Mouse (Mus musculus) CD4-positive helper T cell, adult 2 months (primary cell): ENCODE measurements around the gene Rasl12.
A peak's percentile ranks its signal among the peaks of the same experiment; 100 is the strongest.

Experiments
- DNase-seq: peaks from one replicate; pipeline ENCODE4 v3.0.0-alpha.2; 2012; ENCODE audit warnings: low read depth, missing footprints, low spot score

The Rasl12 gene

DNA sequence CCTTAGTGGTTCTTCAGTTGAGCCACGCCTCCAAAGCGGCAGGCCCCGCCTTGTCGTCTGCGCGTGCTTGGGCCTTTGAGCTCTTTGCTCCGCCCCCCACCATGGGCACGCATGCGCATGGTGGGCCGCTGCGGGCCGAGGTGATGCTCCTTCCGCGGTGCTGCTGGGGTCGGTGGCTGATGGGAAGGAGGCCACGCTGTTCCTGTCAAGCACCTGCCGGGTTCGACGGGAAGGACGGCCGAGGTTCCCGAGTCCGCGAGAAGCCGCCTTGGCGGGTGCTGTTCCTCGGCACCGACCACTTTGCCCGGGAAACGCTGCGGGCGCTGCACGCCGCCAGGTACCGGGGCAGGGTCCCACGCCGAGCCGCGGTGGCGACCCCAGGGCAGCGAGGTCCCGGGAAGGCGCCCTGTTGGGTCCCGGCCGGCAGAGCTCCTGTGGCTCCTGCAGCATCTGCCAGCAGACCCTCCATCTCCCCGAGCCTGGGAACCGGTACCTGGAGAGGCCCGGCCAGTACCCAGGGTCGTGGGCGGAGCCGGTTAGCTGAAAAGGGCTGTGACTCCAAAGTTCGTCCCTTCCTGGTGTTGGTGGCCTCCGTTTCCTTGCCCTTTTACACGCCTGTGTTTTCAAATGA lies 37.5 kb downstream of the Rasl12 start, which contains the start of gene Mtfmt:
Gene Mtfmt (plus strand): TSS at position 112 of the 631 bp plus-strand sequence.
- peak; percentile 97 for DNase-seq

DNA sequence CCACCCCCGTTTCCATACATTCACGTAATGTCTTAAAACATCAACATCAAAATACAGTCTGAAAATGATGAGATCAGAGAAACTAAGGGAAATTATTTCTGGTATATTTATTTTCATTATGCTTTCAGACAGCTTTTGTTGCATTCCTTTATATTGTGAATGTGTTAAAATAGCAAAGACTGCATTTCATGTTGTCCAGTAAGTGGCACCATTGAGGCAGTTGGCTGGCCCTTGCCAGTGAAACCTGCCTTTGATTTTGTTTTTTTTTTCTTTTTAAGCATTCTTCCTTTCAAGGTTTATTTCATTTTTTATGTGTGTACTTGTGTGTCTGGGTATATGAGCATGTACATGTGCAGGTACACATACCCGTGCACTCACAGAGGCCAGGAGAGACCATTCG lies 46.4 kb downstream of the Rasl12 start:
- no peak for DNase-seq

DNA sequence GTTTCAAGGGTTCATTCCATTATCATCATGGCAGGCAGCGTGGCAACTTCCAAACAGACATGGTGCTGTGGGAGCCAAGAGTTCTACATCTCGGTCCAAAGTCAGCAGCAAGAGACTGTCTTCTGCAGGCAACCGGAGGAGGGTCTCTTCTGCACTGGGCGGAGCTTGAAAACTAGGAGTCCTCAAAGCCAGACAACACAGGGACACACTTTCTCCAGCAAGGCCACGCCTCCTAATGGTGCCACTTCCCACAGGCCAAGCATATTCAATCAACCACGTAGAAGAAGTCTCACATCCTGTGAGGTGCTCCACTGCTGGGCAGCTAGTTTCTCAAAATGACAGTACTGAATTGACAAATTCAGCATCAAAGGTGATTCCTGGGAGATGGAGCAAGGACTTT lies 49.6 kb downstream of the Rasl12 start:
- no peak for DNase-seq

DNA sequence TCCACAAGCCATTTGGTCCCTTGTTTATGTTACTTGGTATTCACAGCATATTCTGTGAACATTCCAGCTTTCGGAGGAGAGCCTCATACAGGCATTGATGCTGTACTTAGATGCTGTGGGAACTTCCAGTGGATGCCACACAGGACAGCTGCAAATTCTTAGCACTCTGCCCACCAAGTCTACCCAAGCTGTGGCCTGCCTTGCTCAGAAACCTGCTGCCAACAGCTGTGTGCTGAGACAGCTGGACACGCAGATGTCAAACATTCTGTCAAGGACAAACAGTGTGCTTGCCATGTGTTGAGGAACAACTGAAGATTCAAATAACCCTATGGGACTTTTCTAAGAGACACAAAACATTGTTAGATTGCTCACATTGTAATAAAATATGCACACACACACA lies 60.7 kb downstream of the Rasl12 start:
- DNase-seq = no peak

DNA sequence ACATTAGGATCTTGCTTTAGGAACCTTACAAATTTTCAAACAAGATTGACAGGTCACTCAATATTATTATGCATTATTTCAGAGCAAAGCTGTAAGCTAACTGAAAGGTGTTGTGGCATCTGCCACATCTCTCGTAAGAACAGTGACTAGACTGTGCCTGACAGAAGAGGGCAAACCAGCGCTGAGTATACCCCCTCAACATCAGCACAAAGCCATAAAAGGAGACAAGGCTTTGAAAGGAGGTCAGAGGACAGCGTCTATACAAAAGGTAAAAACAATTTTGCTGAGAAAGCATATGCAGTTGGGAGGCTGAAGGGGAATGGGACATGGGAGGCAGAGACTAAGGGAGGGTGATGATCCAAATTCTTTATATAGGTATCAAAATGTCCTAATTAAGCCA lies 61.9 kb downstream of the Rasl12 start:
- DNase-seq = no peak

DNA sequence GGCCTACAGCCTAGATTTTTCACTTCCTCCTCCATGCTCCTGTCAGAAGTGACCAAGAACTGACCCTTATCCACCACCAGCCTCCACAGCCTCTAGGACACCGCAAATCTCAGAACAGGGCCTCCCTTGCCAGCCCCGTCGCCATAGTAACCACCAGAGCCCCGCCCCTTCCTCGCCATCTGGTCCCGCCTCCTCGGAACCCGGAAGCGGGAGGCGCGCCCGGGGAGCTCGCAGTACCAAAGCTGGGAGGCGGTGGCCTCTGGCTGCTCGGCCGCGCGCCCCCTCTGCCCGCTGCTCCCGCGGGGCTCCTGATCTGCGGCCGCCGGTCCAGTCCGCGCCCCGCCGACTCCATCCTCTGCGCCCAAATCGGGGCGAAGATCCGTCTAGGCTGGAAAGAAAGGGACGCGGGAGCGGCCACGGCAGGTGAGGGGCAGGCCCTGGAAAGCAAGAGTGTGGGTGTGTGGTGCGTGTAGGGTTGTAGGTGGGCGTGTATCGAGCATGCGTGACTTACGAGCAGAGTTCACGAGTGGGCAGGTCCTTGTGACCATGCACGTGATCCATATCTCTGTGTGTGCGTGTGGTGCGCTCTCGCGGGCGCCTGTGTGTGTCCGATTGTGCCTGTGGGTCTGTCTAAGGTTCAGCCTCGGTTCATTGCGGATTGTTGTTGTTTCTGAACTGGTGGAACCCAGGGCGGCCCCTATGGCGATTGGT lies 62.6 kb downstream of the Rasl12 start, which contains the start of gene Spg21:
Gene Spg21 (plus strand): TSS at position 216 of the 711 bp plus-strand sequence.
- peak; percentile 93 for DNase-seq

DNA sequence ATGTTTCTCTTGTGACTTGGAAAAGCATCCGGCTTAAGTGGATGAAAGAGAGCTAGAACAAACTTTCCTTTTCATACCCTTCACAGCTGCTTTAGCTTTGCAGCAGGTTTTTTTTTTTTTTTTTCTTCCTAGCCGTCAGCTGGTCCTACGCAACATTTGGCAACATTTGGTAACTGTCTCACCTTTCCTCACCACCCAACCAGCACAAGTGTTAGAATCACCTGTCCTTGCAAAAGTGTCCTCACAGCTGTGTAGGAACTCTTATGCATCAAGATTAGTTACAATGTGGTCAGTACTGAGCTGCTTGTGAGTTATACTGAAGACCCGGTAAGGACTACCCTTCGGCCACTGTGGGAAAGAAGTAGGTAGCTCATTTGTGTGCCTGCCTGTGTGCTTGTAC lies 64.2 kb downstream of the Rasl12 start:
- no peak for DNase-seq

DNA sequence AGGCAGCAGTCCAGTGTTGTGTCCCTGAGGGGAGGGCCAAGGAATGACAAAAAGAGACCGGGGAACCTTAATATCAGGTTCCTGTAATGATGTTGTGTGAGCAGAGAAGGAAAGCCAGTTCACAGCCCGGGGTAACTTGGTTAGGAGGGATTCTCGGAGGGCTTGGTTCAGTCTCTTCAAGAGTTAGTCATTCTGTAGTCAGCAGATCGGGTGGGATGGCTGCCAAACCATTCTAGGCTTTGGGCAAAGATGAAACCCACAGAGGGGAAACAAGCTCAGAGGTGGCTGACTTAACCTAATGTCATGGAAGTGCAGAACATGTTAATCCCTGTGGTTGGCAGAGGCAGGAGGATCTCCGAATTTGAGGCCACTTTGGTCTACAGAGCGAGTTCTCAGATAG lies 65.9 kb downstream of the Rasl12 start:
- no peak for DNase-seq
